Mouse (Mus musculus): ENCODE data around the gene Gsap.
A peak's percentile ranks its signal among the peaks of the same experiment; 100 is the strongest.
"Not testable (repeated sequence)": the region's sequence is repeated elsewhere in the genome, so short reads cannot be mapped to it uniquely, and the experiment has no call there.

DNA sequence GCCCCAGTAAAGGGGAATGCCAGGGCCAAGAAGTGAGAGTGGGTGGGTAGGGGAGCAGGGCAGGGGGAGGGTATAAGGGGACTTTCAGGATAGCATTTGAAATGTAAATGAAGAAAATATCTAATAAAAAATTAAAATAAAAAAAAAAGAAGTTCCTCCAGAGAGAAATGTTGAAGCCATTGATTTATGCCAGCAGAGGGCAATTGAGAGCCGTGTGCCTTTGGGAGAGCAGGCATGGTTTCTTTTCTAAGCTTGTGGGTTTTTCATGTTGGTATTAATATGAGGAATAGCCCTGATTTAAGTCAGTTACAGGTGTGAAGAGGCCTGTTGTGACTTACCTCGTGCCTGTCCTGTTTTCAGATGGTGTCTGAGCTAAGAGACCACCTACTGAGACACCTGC, 91.6 kb downstream of the Gsap start:
- peak; percentile 70 for TF ChIP-seq CTCF (IDR thresholded peaks at IDR 0.05)
- not testable (repeated sequence) for TF ChIP-seq POLR2A (IDR thresholded peaks at IDR 0.05; ENCODE audit: insufficient read depth, low read depth, low read length)

All from heart, adult 2 months (tissue).